Mouse (Mus musculus) embryonic facial prominence, embryonic 12.5 days (tissue): ENCODE results near the gene Olfr916. TPM values are rescaled to one million over a fixed set of nuclear protein-coding genes. Genes with fewer than 3 reads are reported as not detected.

Experiments used
- ATAC-seq: fragments of 200-750 bp; cut with Nextera tagmentation; 2 replicates; pipeline ENCODE4 v1.8.0; 2017; ENCODE audit not compliant: insufficient number of reproducible peaks, insufficient read depth, low FRiP score, low TSS enrichment
- H3K27ac ChIP-seq: fragments of 300-500 bp; sonication (generic); 2 replicates; pipeline ENCODE4 v1.5.1; 2016; ENCODE audit warnings: mild to moderate bottlenecking
- H3K27me3 ChIP-seq: fragments of 300-500 bp; sonication (generic); 2 replicates; pipeline ENCODE4 v1.6.1; 2016; ENCODE audit warnings: mild to moderate bottlenecking, moderate library complexity
- H3K36me3 ChIP-seq: fragments of 300-500 bp; sonication (generic); 2 replicates; pipeline ENCODE4 v1.6.1; 2016; ENCODE audit warnings: mild to moderate bottlenecking
- H3K4me1 ChIP-seq: fragments of 300-500 bp; sonication (generic); 2 replicates; pipeline ENCODE4 v1.6.1; 2016
- H3K4me2 ChIP-seq: fragments of 300-500 bp; sonication (generic); replicated peaks from 2 replicates; pipeline ENCODE4 v1.6.1; 2016; ENCODE audit warnings: mild to moderate bottlenecking, moderate library complexity
- H3K4me3 ChIP-seq: fragments of 300-500 bp; sonication (generic); 2 replicates; pipeline ENCODE4 v1.5.1; 2016; ENCODE audit warnings: mild to moderate bottlenecking
- H3K9ac ChIP-seq: fragments of 300-500 bp; sonication (generic); 2 replicates; pipeline ENCODE4 v1.6.1; 2016; ENCODE audit warnings: mild to moderate bottlenecking, moderate library complexity
- H3K9me3 ChIP-seq: fragments of 300-500 bp; sonication (generic); 2 replicates; pipeline ENCODE4 v1.6.1; 2016; ENCODE audit warnings: mild to moderate bottlenecking, moderate library complexity
- WGBS: fragments of 180-500 bp; shearing (Covaris S2); methylation state at CpG from one replicate; pipeline ENCODE4 v1.1.7; 2016; 5-methylcytosine and 5-hydroxymethylcytosine counted together
- polyA plus RNA-seq: library from polyadenylated mRNA; unstranded; fragments of >200 nt; fragmentation: Nextera tagmentation; extraction: Ambion mirVana; gene quantifications from 2 replicates; pipeline ENCODE4 v1.2.1, GENCODE M21; 2016

The Olfr916 gene
- polyA plus RNA-seq = not detected in 2 replicates

GRCm38 (mm10) chr9:38659775-38660174, at the start of gene Olfr916:
Gene Olfr916 (minus strand): TSS chr9:38659875.
- Histone ChIP-seq H3K27me3 (no peaks in the 10 kb centered on the region), H3K27ac (no peak within 1 kb of the TSS), H3K9me3 (no peaks in the 10 kb centered on the region), H3K4me3 (no peak within 1 kb of the TSS), H3K4me1 (no peaks in the 10 kb centered on the region), H3K36me3 (no peaks in the 10 kb centered on the region), H3K9ac (no peak within 1 kb of the TSS), H3K4me2 (no peak within 1 kb of the TSS)
- WGBS = 64% methylated on average over 1 of the region's 1 CpGs
- no peak for ATAC-seq

DNA sequence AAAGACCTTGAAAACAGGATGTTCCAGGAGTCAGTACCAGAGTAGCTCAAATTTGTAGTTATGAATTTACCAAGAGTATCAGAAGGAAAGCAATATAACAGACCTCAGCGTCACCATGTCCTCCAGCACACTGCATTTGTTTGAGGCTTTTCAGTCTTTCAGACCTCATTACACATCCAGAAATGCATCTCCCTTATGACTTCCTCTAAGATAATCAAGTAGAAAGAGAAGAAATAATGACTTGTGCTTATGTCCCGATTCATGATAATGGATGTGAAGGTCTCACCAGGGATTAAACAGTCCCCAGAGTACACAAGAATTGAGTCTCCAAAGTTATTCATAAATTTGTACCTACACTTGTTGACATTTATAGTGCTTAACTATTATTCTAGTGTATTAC, 14.8 kb upstream of the Olfr916 start, which contains the start of gene Olfr918:
Gene Olfr918 (minus strand): TSS at position 101 of the 400 bp plus-strand sequence.
- H3K9ac ChIP-seq = no peak within 1 kb of the TSS
- no peak within 1 kb of the TSS for H3K4me3 ChIP-seq
- 88% methylated on average over 2 of the region's 2 CpGs for whole genome bisulfite sequencing
- no peak within 1 kb of the TSS for H3K4me2 ChIP-seq
- ATAC-seq = no peak
- H3K9me3 ChIP-seq = no peaks in the 10 kb centered on the region
- no peaks in the 10 kb centered on the region for H3K27me3 ChIP-seq
- H3K4me1 ChIP-seq = no peaks in the 10 kb centered on the region
- no peak within 1 kb of the TSS for H3K27ac ChIP-seq
- H3K36me3 ChIP-seq = no peaks in the 10 kb centered on the region

DNA sequence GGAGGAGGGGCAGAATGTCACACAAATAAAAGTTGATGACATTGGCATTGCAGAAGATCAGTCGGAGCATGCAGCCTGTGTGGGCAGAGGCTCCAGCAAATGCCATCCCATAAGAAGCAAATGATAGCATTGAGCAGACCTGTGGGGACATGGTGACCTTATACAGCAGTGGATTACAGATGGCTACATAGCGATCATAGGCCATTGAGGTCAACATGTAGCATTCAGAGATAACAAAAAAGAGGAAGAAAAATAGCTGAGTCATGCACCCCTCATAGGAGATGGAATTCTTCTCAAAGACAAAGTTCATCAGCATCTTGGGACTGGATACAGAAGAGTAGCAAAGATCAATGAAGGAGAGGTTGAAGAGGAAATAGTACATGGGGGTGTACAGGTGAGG, 13.2 kb upstream of the Olfr916 start:
- Histone ChIP-seq H3K4me3 (no peak overlapping the region), H3K36me3 (no peaks in the 10 kb centered on the region), H3K27ac (no peak overlapping the region), H3K27me3 (no peaks in the 10 kb centered on the region), H3K9me3 (no peaks in the 10 kb centered on the region), H3K4me1 (no peaks in the 10 kb centered on the region), H3K4me2 (no peak overlapping the region), H3K9ac (no peak overlapping the region)
- WGBS = 84% methylated on average over 2 of the region's 2 CpGs
- ATAC-seq = no peak

- Histone ChIP-seq H3K9me3 (no peaks in the 10 kb centered on the region), H3K4me2 (no peak within 1 kb of the TSS), H3K9ac (no peak within 1 kb of the TSS), H3K27me3 (no peaks in the 10 kb centered on the region), H3K36me3 (no peaks in the 10 kb centered on the region), H3K4me3 (no peak within 1 kb of the TSS), H3K27ac (no peak within 1 kb of the TSS), H3K4me1 (no peaks in the 10 kb centered on the region)
- ATAC-seq = no peak
- WGBS = 91% methylated on average over 1 of the region's 1 CpGs
These were observed 6.1 kb upstream of the Olfr916 start, which contains the start of gene Olfr917 for GRCm38 (mm10) chr9:38665742-38666141. Gene Olfr917 (minus strand): TSS chr9:38665842.

GRCm38 (mm10) chr9:38632406-38632805, 27.3 kb downstream of the Olfr916 start:
- H3K27ac ChIP-seq = no peak overlapping the region
- no peak overlapping the region for H3K9ac ChIP-seq
- no peak for ATAC-seq
- H3K27me3 ChIP-seq = no peaks in the 10 kb centered on the region
- H3K4me2 ChIP-seq = no peak overlapping the region
- WGBS = 77% methylated on average over 4 of the region's 4 CpGs
- H3K4me3 ChIP-seq = no peak overlapping the region
- H3K9me3 ChIP-seq = no peaks in the 10 kb centered on the region
- no peaks in the 10 kb centered on the region for H3K36me3 ChIP-seq
- no peaks in the 10 kb centered on the region for H3K4me1 ChIP-seq

Other genes with a start within 250 kb of the Olfr916 start
- not detected in 2 replicates for gene Olfr901, start 230.4 kb downstream of the Olfr916 start, polyA plus RNA-seq
- gene Olfr902, start 212.2 kb downstream of the Olfr916 start, polyA plus RNA-seq = not detected in 2 replicates
- gene Olfr904, start 196.7 kb downstream of the Olfr916 start, polyA plus RNA-seq = not detected in 2 replicates
- gene Olfr905, start 188.8 kb downstream of the Olfr916 start, polyA plus RNA-seq = not detected in 2 replicates
- not detected in 2 replicates for gene Olfr906, start 172.8 kb downstream of the Olfr916 start, polyA plus RNA-seq
- gene Olfr907, start 164.1 kb downstream of the Olfr916 start, polyA plus RNA-seq = not detected in 2 replicates
- gene Olfr911-ps1, start 138.3 kb downstream of the Olfr916 start, polyA plus RNA-seq = not detected in 2 replicates
- gene Olfr910, start 122.0 kb downstream of the Olfr916 start, polyA plus RNA-seq = not detected in 2 replicates
- gene Olfr912, start 79.7 kb downstream of the Olfr916 start, polyA plus RNA-seq = not detected in 2 replicates
- not detected in 2 replicates for gene Olfr913, start 67.1 kb downstream of the Olfr916 start, polyA plus RNA-seq
- not detected in 2 replicates for gene Olfr914, start 54.8 kb downstream of the Olfr916 start, polyA plus RNA-seq
- not detected in 2 replicates for gene Olfr917, start 6.0 kb upstream of the Olfr916 start, polyA plus RNA-seq
- gene Olfr918, start 14.7 kb upstream of the Olfr916 start, polyA plus RNA-seq = not detected in 2 replicates
- not detected in 2 replicates for gene Olfr919, start 43.8 kb upstream of the Olfr916 start, polyA plus RNA-seq
- gene Vwa5a, start 58.4 kb upstream of the Olfr916 start, polyA plus RNA-seq = 16.3 and 16.4 TPM in 2 replicates
- gene Olfr920, start 92.4 kb upstream of the Olfr916 start, polyA plus RNA-seq = 0.04 TPM in 1 of 2 replicates, not detected in the other
- gene Olfr921, start 113.2 kb upstream of the Olfr916 start, polyA plus RNA-seq = not detected in 2 replicates
- not detected in 2 replicates for gene Olfr922, start 154.7 kb upstream of the Olfr916 start, polyA plus RNA-seq
- gene Olfr923, start 166.7 kb upstream of the Olfr916 start, polyA plus RNA-seq = not detected in 2 replicates
- not detected in 2 replicates for gene Olfr924, start 184.6 kb upstream of the Olfr916 start, polyA plus RNA-seq
- not detected in 2 replicates for gene Olfr26, start 195.2 kb upstream of the Olfr916 start, polyA plus RNA-seq
- gene Olfr926, start 217.3 kb upstream of the Olfr916 start, polyA plus RNA-seq = not detected in 2 replicates